Mouse (Mus musculus) hindbrain, embryonic 11.5 days (tissue): ENCODE data around the gene Ago1. TPM values are rescaled to one million over a fixed set of nuclear protein-coding genes. Genes with fewer than 3 reads are reported as not detected.

Source experiments
- polyA plus RNA-seq: library from polyadenylated mRNA; unstranded; fragments of >200 nt; fragmentation: Nextera tagmentation; extraction: Ambion mirVana; gene quantifications from 2 replicates; pipeline ENCODE4 v1.2.1, GENCODE M21; 2014

Ago1 gene
- polyA plus RNA-seq, 1 experiment from 2014 or later = 37.9 TPM

Other genes starting within 250 kb of the Ago1 start
- 54.6 and 65.5 TPM in 2 replicates for gene Map7d1, start 212.2 kb downstream of the Ago1 start, polyA plus RNA-seq
- 17.8 and 39.1 TPM in 2 replicates for gene Trappc3, start 206.3 kb downstream of the Ago1 start, polyA plus RNA-seq
- 15.6 and 17.4 TPM in 2 replicates for gene Col8a2, start 181.8 kb downstream of the Ago1 start, polyA plus RNA-seq
- gene Adprhl2, start 146.9 kb downstream of the Ago1 start, polyA plus RNA-seq = 39.2 and 39.3 TPM in 2 replicates
- 3.0 and 3.8 TPM in 2 replicates for gene Tekt2, start 142.9 kb downstream of the Ago1 start, polyA plus RNA-seq
- 14.4 and 16.1 TPM in 2 replicates for gene Ago3, start 39.0 kb downstream of the Ago1 start, polyA plus RNA-seq
- gene Ago4, start 64.9 kb upstream of the Ago1 start, polyA plus RNA-seq = 2.7 and 4.1 TPM in 2 replicates
- gene Clspn, start 88.4 kb upstream of the Ago1 start, polyA plus RNA-seq = 41.8 and 53.7 TPM in 2 replicates
- gene 5730409E04Rik, start 141.2 kb upstream of the Ago1 start, polyA plus RNA-seq = 1.9 and 3.0 TPM in 2 replicates
- 517 and 551 TPM in 2 replicates for gene Psmb2, start 209.0 kb upstream of the Ago1 start, polyA plus RNA-seq